Mouse (Mus musculus): Measurements from ENCODE around the gene Fam241b.
A peak's percentile ranks its signal among the peaks of the same experiment; 100 is the strongest.

The Fam241b gene

GRCm38 (mm10) chr10:62145957-62146356, 2.2 kb upstream of the Fam241b start:
- H3K4me1 ChIP-seq (replicated peaks; ENCODE audit: low read depth, low read length), result peaks cover 62% of the 10 kb centered on the region
- no peaks in the 10 kb centered on the region for H3K36me3 ChIP-seq (ENCODE audit: insufficient read depth, low read length)
- H3K27me3 ChIP-seq (ENCODE audit: insufficient read depth, low read length), result peaks cover 41% of the 10 kb centered on the region
- no peaks in the 10 kb centered on the region for H3K9me3 ChIP-seq (ENCODE audit: low read length)
- H3K4me3 ChIP-seq (replicated peaks; ENCODE audit: low read length), result no peak overlapping the region
- TF ChIP-seq NANOG (IDR thresholded peaks at IDR 0.05; ENCODE audit: borderline replicate concordance, low read length), result no peak
- no peak for TF ChIP-seq POU5F1 (IDR thresholded peaks at IDR 0.05; ENCODE audit: borderline replicate concordance, low read length)

GRCm38 (mm10) chr10:62138040-62138439, 5.7 kb downstream of the Fam241b start:
- no peaks in the 10 kb centered on the region for H3K36me3 ChIP-seq (ENCODE audit: insufficient read depth, low read length)
- H3K4me3 ChIP-seq (replicated peaks; ENCODE audit: low read length), result no peak overlapping the region
- no peaks in the 10 kb centered on the region for H3K9me3 ChIP-seq (ENCODE audit: low read length)
- H3K4me1 ChIP-seq (replicated peaks; ENCODE audit: low read depth, low read length), result peaks cover 74% of the 10 kb centered on the region
- TF ChIP-seq NANOG (IDR thresholded peaks at IDR 0.05; ENCODE audit: borderline replicate concordance, low read length) (no peak), POU5F1 (IDR thresholded peaks at IDR 0.05; ENCODE audit: borderline replicate concordance, low read length) (no peak), CTCF (conservative IDR thresholded peaks at IDR 0.05; ENCODE audit: low read length) (no peak)
- H3K27me3 ChIP-seq (ENCODE audit: insufficient read depth, low read length), result peaks cover 37% of the 10 kb centered on the region

GRCm38 (mm10) chr10:62137150-62137549, 6.6 kb downstream of the Fam241b start:
- TF ChIP-seq CTCF (conservative IDR thresholded peaks at IDR 0.05; ENCODE audit: low read length), result no peak
- TF ChIP-seq POU5F1 (IDR thresholded peaks at IDR 0.05; ENCODE audit: borderline replicate concordance, low read length), result no peak
- no peak for TF ChIP-seq NANOG (IDR thresholded peaks at IDR 0.05; ENCODE audit: borderline replicate concordance, low read length)
- peaks cover 46% of the 10 kb centered on the region for H3K27me3 ChIP-seq (ENCODE audit: insufficient read depth, low read length)
- peaks cover 83% of the 10 kb centered on the region for H3K4me1 ChIP-seq (replicated peaks; ENCODE audit: low read depth, low read length)
- no peak overlapping the region for H3K4me3 ChIP-seq (replicated peaks; ENCODE audit: low read length)
- no peaks in the 10 kb centered on the region for H3K9me3 ChIP-seq (ENCODE audit: low read length)
- H3K36me3 ChIP-seq (ENCODE audit: insufficient read depth, low read length), result no peaks in the 10 kb centered on the region

GRCm38 (mm10) chr10:62135696-62136470, 7.8 kb downstream of the Fam241b start:
- 0 out of 2 replicates have a peak overlapping the region, but pooled peaks have one; percentile 20 for H3K4me3 ChIP-seq (replicated peaks; ENCODE audit: low read length)
- H3K4me1 ChIP-seq (replicated peaks; ENCODE audit: low read depth, low read length), result peaks cover 83% of the 10 kb centered on the region
- peaks cover 53% of the 10 kb centered on the region for H3K27me3 ChIP-seq (ENCODE audit: insufficient read depth, low read length)
- no peaks in the 10 kb centered on the region for H3K9me3 ChIP-seq (ENCODE audit: low read length)
- TF ChIP-seq POU5F1 (IDR thresholded peaks at IDR 0.05; ENCODE audit: borderline replicate concordance, low read length) (no peak), NANOG (IDR thresholded peaks at IDR 0.05; ENCODE audit: borderline replicate concordance, low read length) (peak; percentile 13; the same call in 1 of the 2 replicates), CTCF (conservative IDR thresholded peaks at IDR 0.05; ENCODE audit: low read length) (no peak)
- no peaks in the 10 kb centered on the region for H3K36me3 ChIP-seq (ENCODE audit: insufficient read depth, low read length)

GRCm38 (mm10) chr10:62132691-62133281, 10.9 kb downstream of the Fam241b start, which contains the start of gene Neurog3:
Gene Neurog3 (plus strand): TSS chr10:62133090.
- no peaks in the 10 kb centered on the region for H3K9me3 ChIP-seq (ENCODE audit: low read length)
- peaks cover 97% of the 10 kb centered on the region for H3K4me1 ChIP-seq (replicated peaks; ENCODE audit: low read depth, low read length)
- TF ChIP-seq NANOG (IDR thresholded peaks at IDR 0.05; ENCODE audit: borderline replicate concordance, low read length) (no peak), CTCF (conservative IDR thresholded peaks at IDR 0.05; ENCODE audit: low read length) (no peak), POU5F1 (IDR thresholded peaks at IDR 0.05; ENCODE audit: borderline replicate concordance, low read length) (no peak)

GRCm38 (mm10) chr10:62128316-62128951, 15.3 kb downstream of the Fam241b start:
- TF ChIP-seq CTCF (conservative IDR thresholded peaks at IDR 0.05; ENCODE audit: low read length) (no peak), POU5F1 (IDR thresholded peaks at IDR 0.05; ENCODE audit: borderline replicate concordance, low read length) (no peak), NANOG (IDR thresholded peaks at IDR 0.05; ENCODE audit: borderline replicate concordance, low read length) (no peak)
- Histone ChIP-seq H3K27me3 (ENCODE audit: insufficient read depth, low read length) (peaks cover 61% of the 10 kb centered on the region), H3K4me3 (replicated peaks; ENCODE audit: low read length) (peak overlapping the region; percentile 67), H3K9me3 (ENCODE audit: low read length) (no peaks in the 10 kb centered on the region), H3K4me1 (replicated peaks; ENCODE audit: low read depth, low read length) (peaks cover 54% of the 10 kb centered on the region), H3K36me3 (ENCODE audit: insufficient read depth, low read length) (no peaks in the 10 kb centered on the region)

More at GRCm38 (mm10) chr10:62132691-62133281, 10.9 kb downstream of the Fam241b start, which contains the start of gene Neurog3:
- Histone ChIP-seq H3K27me3 (ENCODE audit: insufficient read depth, low read length) (peaks cover 79% of the 10 kb centered on the region), H3K36me3 (ENCODE audit: insufficient read depth, low read length) (no peaks in the 10 kb centered on the region), H3K4me3 (replicated peaks; ENCODE audit: low read length) (peak within 1 kb of the TSS; percentile 62)

- Histone ChIP-seq H3K4me1 (replicated peaks; ENCODE audit: low read depth, low read length) (peaks cover 47% of the 10 kb centered on the region), H3K9me3 (ENCODE audit: low read length) (no peaks in the 10 kb centered on the region), H3K27me3 (ENCODE audit: insufficient read depth, low read length) (peaks cover 54% of the 10 kb centered on the region), H3K36me3 (ENCODE audit: insufficient read depth, low read length) (no peaks in the 10 kb centered on the region), H3K4me3 (replicated peaks; ENCODE audit: low read length) (no peak overlapping the region)
- TF ChIP-seq NANOG (IDR thresholded peaks at IDR 0.05; ENCODE audit: borderline replicate concordance, low read length), result no peak
- TF ChIP-seq CTCF (conservative IDR thresholded peaks at IDR 0.05; ENCODE audit: low read length), result no peak
- no peak for TF ChIP-seq POU5F1 (IDR thresholded peaks at IDR 0.05; ENCODE audit: borderline replicate concordance, low read length)
Observed at GRCm38 (mm10) chr10:62127711-62128231, 15.9 kb downstream of the Fam241b start.

GRCm38 (mm10) chr10:62127137-62127536, 16.6 kb downstream of the Fam241b start:
- TF ChIP-seq POU5F1 (IDR thresholded peaks at IDR 0.05; ENCODE audit: borderline replicate concordance, low read length) (no peak), NANOG (IDR thresholded peaks at IDR 0.05; ENCODE audit: borderline replicate concordance, low read length) (no peak), CTCF (conservative IDR thresholded peaks at IDR 0.05; ENCODE audit: low read length) (peak; percentile 87)
- no peaks in the 10 kb centered on the region for H3K9me3 ChIP-seq (ENCODE audit: low read length)
- H3K4me3 ChIP-seq (replicated peaks; ENCODE audit: low read length), result no peak overlapping the region
- H3K27me3 ChIP-seq (ENCODE audit: insufficient read depth, low read length), result peaks cover 48% of the 10 kb centered on the region
- no peaks in the 10 kb centered on the region for H3K36me3 ChIP-seq (ENCODE audit: insufficient read depth, low read length)
- peaks cover 41% of the 10 kb centered on the region for H3K4me1 ChIP-seq (replicated peaks; ENCODE audit: low read depth, low read length)

Data from E14TG2a.4 (cell line).